Mouse (Mus musculus) spleen, adult 2 months (tissue): ENCODE results near the gene Cic. TPM values are rescaled to one million over a fixed set of nuclear protein-coding genes. Genes with fewer than 3 reads are reported as not detected.

Experiments used
- DNase-seq, 2 experiments: peaks; one replicate each; pipeline versions ENCODE4 v3.0.0 to v3.0.0-alpha.2; 2012 to 2021; ENCODE audit warnings: low spot score in 2 of 2, low read depth in 1 of 2
- H3K27ac ChIP-seq: fragments of 200-500 bp; 2 replicates; pipeline ENCODE4 v1.5.1; 2012; ENCODE audit warnings: low read length, inconsistent platforms; ENCODE audit not compliant: insufficient read depth
- H3K27me3 ChIP-seq: fragments of 200-500 bp; 2 replicates; pipeline ENCODE4 v1.6.1; 2012; ENCODE audit warnings: mild to moderate bottlenecking, moderate library complexity, low read length, inconsistent platforms; ENCODE audit not compliant: control insufficient read depth, insufficient read depth
- H3K36me3 ChIP-seq: fragments of 200-500 bp; 2 replicates; pipeline ENCODE4 v1.6.1; 2012; ENCODE audit warnings: mild to moderate bottlenecking, low read length, inconsistent platforms; ENCODE audit not compliant: control insufficient read depth, insufficient read depth
- H3K4me1 ChIP-seq: fragments of 200-500 bp; 2 replicates; pipeline ENCODE4 v1.6.1; 2011; ENCODE audit warnings: inconsistent platforms; ENCODE audit not compliant: control insufficient read depth, insufficient read depth, insufficient read length
- H3K4me3 ChIP-seq: fragments of 200-500 bp; 2 replicates; pipeline ENCODE4 v1.5.1; 2011; ENCODE audit warnings: mild to moderate bottlenecking, inconsistent platforms; ENCODE audit not compliant: insufficient read depth, insufficient read length; ENCODE audit errors: extremely low read depth
- CTCF ChIP-seq: fragments of 200-500 bp; IDR thresholded peaks from 2 replicates; pipeline ENCODE4 v1.5.1; 2011; ENCODE audit warnings: mild to moderate bottlenecking, inconsistent platforms; ENCODE audit not compliant: insufficient read depth, insufficient read length, insufficient replicate concordance; ENCODE audit errors: extremely low read depth
- POLR2A ChIP-seq: fragments of 200-500 bp; IDR thresholded peaks from 2 replicates; pipeline ENCODE4 v1.6.1; 2011; ENCODE audit warnings: low read depth, low read length, inconsistent platforms
- WGBS: fragments of 180-500 bp; shearing (Covaris S2); methylation state at CpG from one replicate; pipeline ENCODE4 v1.1.7; 2018; 5-methylcytosine and 5-hydroxymethylcytosine counted together
- polyA plus RNA-seq: library from polyadenylated mRNA; depleted of rRNA; stranded (reverse); fragments of >200 nt; gene quantifications from 2 replicates; pipeline ENCODE4 v1.2.3, GENCODE M21; 2012

The Cic gene
- polyA plus RNA-seq, 1 experiment: 112 TPM

- Histone ChIP-seq H3K4me1 (peaks cover 37% of the 10 kb centered on the region), H3K27me3 (no peaks in the 10 kb centered on the region), H3K36me3 (peaks cover 14% of the 10 kb centered on the region), H3K4me3 (peak overlapping the region; percentile 58; the same call in 1 of the 2 replicates), H3K27ac (peak overlapping the region; percentile 96)
- TF ChIP-seq CTCF (no peak), POLR2A (no peak)
- no peak for DNase-seq
- 29% methylated on average over 12 of the region's 12 CpGs for WGBS
Measured at GRCm38 (mm10) chr7:25281166-25281733, 13.7 kb downstream of the Cic start.

DNA sequence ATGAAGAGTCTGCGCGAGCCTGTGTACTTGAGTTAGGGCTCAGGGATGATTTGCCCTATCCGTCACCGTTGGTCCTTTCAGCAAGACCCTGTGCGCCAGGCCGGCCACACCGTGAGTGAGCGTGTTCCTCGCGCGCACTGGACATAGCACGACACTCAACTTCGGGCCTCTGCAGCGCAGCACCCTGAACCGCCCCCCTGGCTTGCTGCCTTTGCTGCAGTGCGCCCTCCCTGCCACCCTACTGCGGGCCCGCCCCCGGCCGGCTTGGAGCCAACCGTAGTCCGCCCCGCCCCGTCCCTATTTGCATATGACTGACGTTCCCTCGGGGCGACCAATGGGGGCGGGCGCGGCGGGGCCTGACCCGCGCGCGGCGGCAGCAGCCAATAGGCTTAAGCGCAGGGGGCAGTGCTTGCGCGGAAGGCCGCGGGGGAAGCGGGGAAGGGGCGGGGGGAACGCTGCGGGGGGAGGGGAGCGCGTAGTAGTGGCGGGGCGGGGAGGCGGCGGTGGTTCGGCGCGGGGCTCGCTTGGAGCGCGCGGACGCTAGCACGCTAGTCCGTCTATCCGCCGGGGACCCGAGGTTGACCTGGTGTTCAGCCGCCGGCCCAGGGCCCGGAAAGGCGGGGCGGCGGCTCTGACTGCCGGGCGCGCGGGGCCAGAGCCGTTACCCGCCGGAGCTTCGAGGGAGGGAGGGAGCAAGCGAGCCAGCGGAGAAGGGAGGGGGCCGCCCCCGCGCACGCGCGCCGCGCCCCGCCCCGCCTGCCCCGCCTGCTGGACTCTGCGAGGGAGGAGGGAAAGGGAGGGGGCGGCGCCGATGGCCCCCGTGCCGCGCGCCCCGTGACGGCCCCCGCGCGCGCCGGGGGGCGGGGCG, 14.5 kb downstream of the Cic start:
- peak overlapping the region; percentile 97 for H3K27ac ChIP-seq
- H3K27me3 ChIP-seq: no peaks in the 10 kb centered on the region
- 1% methylated on average over 70 of the region's 108 CpGs for WGBS
- DNase-seq: peak; percentile 94 to 97
- H3K4me1 ChIP-seq: peaks cover 37% of the 10 kb centered on the region
- TF ChIP-seq POLR2A: peak; percentile 78
- no peak for TF ChIP-seq CTCF
- peaks cover 19% of the 10 kb centered on the region for H3K36me3 ChIP-seq
- H3K4me3 ChIP-seq: peak overlapping the region; percentile 84

DNA sequence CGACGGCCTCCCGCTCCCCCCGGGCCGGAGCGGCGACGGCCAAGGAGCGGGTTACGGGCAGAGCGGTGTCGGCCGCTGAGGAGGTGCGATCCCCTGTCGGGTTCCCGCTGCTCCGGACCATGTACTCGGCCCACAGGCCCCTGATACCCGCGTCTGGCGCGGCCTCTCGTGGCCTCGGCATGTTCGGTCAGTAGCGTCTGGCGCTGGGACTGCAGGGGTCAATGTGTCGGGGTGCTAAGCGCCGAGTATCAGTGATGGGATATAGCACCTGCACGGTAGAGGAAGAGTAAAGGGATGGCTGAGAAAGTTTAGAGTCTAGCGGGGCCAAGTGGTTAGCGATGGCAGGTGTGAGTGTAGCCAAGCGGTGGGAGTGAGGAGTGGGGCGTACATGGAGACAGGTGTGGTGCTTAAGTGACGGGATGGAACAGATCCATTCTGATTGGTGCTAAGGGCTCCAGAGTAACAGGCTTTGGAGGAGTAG, 15.3 kb downstream of the Cic start:
- WGBS: 2% methylated on average over 33 of the region's 36 CpGs
- H3K36me3 ChIP-seq: peaks cover 27% of the 10 kb centered on the region
- peaks cover 32% of the 10 kb centered on the region; the same call in 1 of the 2 replicates for H3K4me1 ChIP-seq
- peak overlapping the region; percentile 56 for H3K27ac ChIP-seq
- no peak for TF ChIP-seq CTCF
- no peak for TF ChIP-seq POLR2A
- DNase-seq: no peak
- H3K27me3 ChIP-seq: no peaks in the 10 kb centered on the region
- H3K4me3 ChIP-seq: peak overlapping the region; percentile 84

GRCm38 (mm10) chr7:25283637-25284036, 16.1 kb downstream of the Cic start:
- Histone ChIP-seq H3K27me3 (no peaks in the 10 kb centered on the region), H3K4me3 (peak overlapping the region; percentile 84; the same call in 1 of the 2 replicates), H3K27ac (no peak overlapping the region), H3K4me1 (peaks cover 30% of the 10 kb centered on the region; the same call in 1 of the 2 replicates), H3K36me3 (peaks cover 36% of the 10 kb centered on the region)
- no peak for DNase-seq
- no peak for TF ChIP-seq CTCF
- no peak for TF ChIP-seq POLR2A
- WGBS: 19% methylated on average over 5 of the region's 5 CpGs

- 75% methylated on average over 2 of the region's 2 CpGs for WGBS
- H3K4me3 ChIP-seq: no peak overlapping the region
- H3K27ac ChIP-seq: no peak overlapping the region
- TF ChIP-seq CTCF: no peak
- no peak for TF ChIP-seq POLR2A
- DNase-seq: no peak
- no peaks in the 10 kb centered on the region for H3K27me3 ChIP-seq
- H3K4me1 ChIP-seq: peaks cover 30% of the 10 kb centered on the region; the same call in 1 of the 2 replicates
- peaks cover 41% of the 10 kb centered on the region for H3K36me3 ChIP-seq
Measured at GRCm38 (mm10) chr7:25284171-25284570, 16.7 kb downstream of the Cic start.

DNA sequence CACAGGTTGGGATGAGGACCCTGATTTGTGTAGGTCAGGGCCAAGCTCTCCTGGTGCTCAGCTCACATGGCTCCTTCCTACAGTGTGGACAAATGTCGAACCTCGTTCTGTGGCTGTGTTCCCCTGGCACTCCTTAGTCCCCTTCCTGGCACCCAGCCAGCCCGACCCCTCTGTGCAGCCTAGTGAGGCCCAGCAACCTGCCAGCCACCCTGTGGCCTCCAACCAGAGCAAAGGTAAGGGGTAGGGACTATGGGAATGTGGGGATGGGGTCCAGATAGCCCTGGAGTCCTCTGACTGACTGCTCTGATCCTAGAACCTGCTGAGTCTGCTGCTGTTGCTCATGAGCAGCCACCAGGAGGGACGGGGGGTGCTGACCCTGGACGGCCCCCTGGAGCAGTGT, 17.3 kb downstream of the Cic start:
- DNase-seq: no peak

More for the DNA sequence above, 17.3 kb downstream of the Cic start:
- Histone ChIP-seq H3K27me3 (no peaks in the 10 kb centered on the region), H3K4me3 (no peak overlapping the region), H3K4me1 (peaks cover 26% of the 10 kb centered on the region; the same call in 1 of the 2 replicates), H3K27ac (no peak overlapping the region), H3K36me3 (peaks cover 46% of the 10 kb centered on the region)
- 81% methylated on average over 5 of the region's 5 CpGs for WGBS
- TF ChIP-seq POLR2A (no peak), CTCF (no peak)
